Mouse (Mus musculus) heart, postnatal 0 days (tissue): Measurements from ENCODE around the gene Dnajb1.

Experiments
- CTCF ChIP-seq: IDR thresholded peaks from 2 replicates; pipeline ENCODE4 v1.5.1; 2016; ENCODE audit warnings: antibody characterized with exemption, control low read depth, low read depth
- EP300 ChIP-seq: IDR thresholded peaks from 2 replicates; pipeline ENCODE4 v1.6.1; 2016; ENCODE audit warnings: antibody characterized with exemption, low read depth

DNA sequence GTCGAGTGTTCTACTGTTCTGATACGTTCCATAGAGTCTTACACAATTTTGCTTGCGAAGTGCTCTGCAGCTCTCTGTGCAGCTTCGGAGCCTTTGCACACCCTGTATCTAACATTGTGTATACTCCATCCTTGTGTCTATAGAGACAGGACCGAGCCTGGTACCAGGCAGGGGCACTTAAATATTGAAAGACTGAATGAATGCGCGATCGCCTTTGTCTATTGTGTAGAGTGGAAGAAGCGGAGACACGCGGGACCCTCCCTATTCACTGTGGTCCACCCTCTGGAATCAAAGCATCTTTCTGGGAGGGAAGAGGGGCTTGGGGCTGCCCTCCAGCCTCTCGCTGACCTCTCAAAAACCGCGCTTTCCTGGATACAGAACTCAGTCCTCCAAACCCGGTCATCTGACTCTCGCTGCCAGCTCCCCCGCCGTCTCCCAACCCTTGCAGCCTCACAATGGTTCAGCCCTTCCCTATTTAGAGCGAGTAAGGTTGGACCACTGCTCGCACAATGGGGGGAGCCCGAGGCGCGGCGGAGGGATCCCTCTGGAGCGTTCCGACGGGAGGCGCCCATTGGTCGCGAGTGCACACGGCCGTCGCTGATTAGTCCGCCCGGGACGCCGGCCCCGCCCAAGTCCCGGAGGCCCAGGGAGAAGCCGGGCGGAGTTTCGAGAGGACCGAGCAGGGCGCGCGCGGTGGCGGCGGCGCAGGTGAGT is 44.2 kb downstream of the Dnajb1 start, which contains the start of gene Gipc1:
- TF ChIP-seq CTCF (no peak), EP300 (peak; percentile 88)
